Mouse (Mus musculus) stomach, embryonic 16.5 days (tissue): Measurements from ENCODE around the gene 6030468B19Rik. TPM values are rescaled to one million over a fixed set of nuclear protein-coding genes. Genes with fewer than 3 reads are reported as not detected.
A peak's percentile ranks its signal among the peaks of the same experiment; 100 is the strongest.

ENCODE experiments used
- ATAC-seq: fragments of 200-750 bp; cut with Nextera tagmentation; 2 replicates; pipeline ENCODE4 v1.8.0; 2017; ENCODE audit warnings: moderate number of reproducible peaks, moderate TSS enrichment; ENCODE audit not compliant: insufficient read depth, low FRiP score
- H3K27ac ChIP-seq: fragments of 300-500 bp; sonication (generic); 2 replicates; pipeline ENCODE4 v1.5.1; 2014; ENCODE audit warnings: low read length
- H3K27me3 ChIP-seq: fragments of 300-500 bp; sonication (generic); 2 replicates; pipeline ENCODE4 v1.6.1; 2014; ENCODE audit warnings: low read length, control low read depth, mixed read lengths; ENCODE audit not compliant: control insufficient read depth, insufficient read depth
- H3K36me3 ChIP-seq: fragments of 300-500 bp; sonication (generic); 2 replicates; pipeline ENCODE4 v1.6.1; 2014; ENCODE audit warnings: low read length; ENCODE audit not compliant: control insufficient read depth, insufficient read depth
- H3K4me1 ChIP-seq: fragments of 300-500 bp; sonication (generic); 2 replicates; pipeline ENCODE4 v1.6.1; 2014; ENCODE audit warnings: low read length, control low read depth, mixed read lengths; ENCODE audit not compliant: control insufficient read depth, insufficient read depth
- H3K4me2 ChIP-seq: fragments of 300-500 bp; sonication (generic); 2 replicates; pipeline ENCODE4 v1.6.1; 2014; ENCODE audit warnings: low read depth, low read length, mixed read lengths
- H3K4me3 ChIP-seq: fragments of 300-500 bp; sonication (generic); replicated peaks from 2 replicates; pipeline ENCODE4 v1.5.1; 2014; ENCODE audit warnings: mild to moderate bottlenecking, low read length
- H3K9ac ChIP-seq: fragments of 300-500 bp; sonication (generic); 2 replicates; pipeline ENCODE4 v1.6.1; 2014; ENCODE audit warnings: low read length
- H3K9me3 ChIP-seq: fragments of 300-500 bp; sonication (generic); replicated peaks from 2 replicates; pipeline ENCODE4 v1.6.1; 2016; ENCODE audit warnings: low read length, control low read depth; ENCODE audit not compliant: control insufficient read depth
- WGBS: fragments of 180-500 bp; shearing (Covaris S2); extraction: QIAGEN DNeasy Blood & Tissue Kit; methylation state at CpG from one replicate; pipeline ENCODE4 v1.1.7; 2014; 5-methylcytosine and 5-hydroxymethylcytosine counted together
- polyA plus RNA-seq: library from polyadenylated mRNA; unstranded; fragments of >200 nt; fragmentation: Nextera tagmentation; extraction: Ambion mirVana; gene quantifications from 2 replicates; pipeline ENCODE4 v1.2.1, GENCODE M21; 2015

Gene 6030468B19Rik
- polyA plus RNA-seq, 1 experiment from 2014 or later: 4.7 TPM

DNA sequence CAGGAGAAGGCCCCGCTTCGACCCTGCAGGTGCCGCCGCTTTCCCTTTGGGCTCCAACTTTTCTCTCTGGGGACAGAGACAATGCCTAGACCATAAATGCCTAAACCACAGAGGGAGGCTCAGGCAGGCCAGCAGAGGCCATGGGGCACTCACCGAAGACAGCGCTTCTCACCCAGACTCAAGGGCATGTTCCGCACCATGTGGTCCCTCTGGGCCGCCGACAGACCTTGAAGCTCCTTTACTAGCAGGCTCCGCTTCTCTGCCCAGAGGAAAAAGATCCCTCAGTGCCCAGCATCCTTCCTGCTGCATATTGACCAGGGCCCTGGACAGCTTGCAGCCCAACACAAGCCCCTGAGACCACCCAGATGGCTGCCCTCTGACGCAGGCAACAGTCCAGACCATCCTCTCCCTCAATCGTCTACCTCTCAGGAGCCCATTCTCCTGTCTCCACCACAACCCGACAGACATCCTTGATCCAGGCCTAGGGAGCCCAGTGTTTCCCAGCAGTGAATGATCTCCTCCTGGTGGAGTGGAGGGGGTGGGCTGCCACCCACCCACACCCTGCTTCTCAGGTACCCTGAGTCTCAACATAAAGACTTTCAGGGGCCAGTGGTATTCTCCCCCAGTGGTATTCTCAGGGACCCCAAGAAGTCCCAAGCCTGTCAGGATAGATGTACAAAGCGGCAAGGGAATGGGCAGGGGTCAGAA is 21.2 kb upstream of the 6030468B19Rik start:
- Histone ChIP-seq H3K27ac (no peak overlapping the region), H3K9ac (no peak overlapping the region), H3K4me3 (no peak overlapping the region), H3K27me3 (no peaks in the 10 kb centered on the region), H3K36me3 (no peaks in the 10 kb centered on the region; the same call in 1 of the 2 replicates), H3K4me1 (peaks cover 22% of the 10 kb centered on the region), H3K9me3 (no peaks in the 10 kb centered on the region), H3K4me2 (no peak overlapping the region)
- no peak for ATAC-seq
- 93% methylated on average over 14 of the region's 14 CpGs for WGBS

DNA sequence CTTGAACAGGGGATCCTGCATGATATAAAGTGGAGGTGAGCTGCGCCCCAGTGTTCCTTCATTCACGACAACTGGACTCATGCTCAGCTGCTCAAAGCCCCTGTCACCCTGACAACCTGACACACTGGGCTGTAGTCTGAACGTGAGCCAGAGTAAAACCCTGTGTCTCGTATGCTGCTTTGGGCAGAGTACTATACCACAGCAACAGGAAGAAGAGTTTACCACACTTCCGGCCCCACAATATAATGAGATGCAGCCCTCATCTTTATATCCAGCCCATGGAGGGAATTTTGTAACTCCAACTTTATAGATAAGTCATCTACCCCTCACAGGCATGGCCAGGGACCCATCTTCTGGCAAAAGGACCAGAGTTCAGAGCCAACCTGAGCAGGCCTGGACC is 20.3 kb upstream of the 6030468B19Rik start:
- 83% methylated on average over 5 of the region's 5 CpGs for WGBS
- Histone ChIP-seq H3K4me2 (no peak overlapping the region), H3K27ac (no peak overlapping the region), H3K4me1 (peaks cover 31% of the 10 kb centered on the region), H3K27me3 (no peaks in the 10 kb centered on the region), H3K4me3 (no peak overlapping the region), H3K9me3 (no peaks in the 10 kb centered on the region), H3K36me3 (no peaks in the 10 kb centered on the region; the same call in 1 of the 2 replicates), H3K9ac (no peak overlapping the region)
- no peak for ATAC-seq

DNA sequence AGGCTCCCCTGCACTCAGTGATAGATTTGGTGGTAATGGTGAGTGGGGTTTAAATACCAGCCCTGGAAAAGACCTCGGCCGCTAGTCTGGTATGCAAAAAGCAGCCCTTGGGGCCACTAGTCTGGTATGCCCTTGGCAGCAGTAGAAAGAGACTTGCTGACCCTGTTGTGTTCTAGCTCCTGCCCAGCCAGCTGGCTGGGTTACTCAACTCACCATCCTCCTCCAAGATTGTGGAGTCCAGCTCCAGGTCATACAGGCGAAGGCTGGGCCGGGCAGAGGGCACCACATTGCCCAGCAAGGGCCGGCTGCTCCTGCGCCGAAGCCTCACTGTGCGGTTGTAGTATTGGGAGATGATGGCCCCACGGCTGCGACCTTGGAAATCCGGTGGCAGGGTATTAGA is 19.4 kb upstream of the 6030468B19Rik start:
- Histone ChIP-seq H3K27me3 (no peaks in the 10 kb centered on the region), H3K9me3 (no peaks in the 10 kb centered on the region), H3K9ac (no peak overlapping the region), H3K4me1 (peaks cover 37% of the 10 kb centered on the region), H3K4me3 (no peak overlapping the region), H3K36me3 (no peaks in the 10 kb centered on the region; the same call in 1 of the 2 replicates), H3K4me2 (no peak overlapping the region), H3K27ac (no peak overlapping the region)
- 90% methylated on average over 11 of the region's 11 CpGs for WGBS
- no peak for ATAC-seq

DNA sequence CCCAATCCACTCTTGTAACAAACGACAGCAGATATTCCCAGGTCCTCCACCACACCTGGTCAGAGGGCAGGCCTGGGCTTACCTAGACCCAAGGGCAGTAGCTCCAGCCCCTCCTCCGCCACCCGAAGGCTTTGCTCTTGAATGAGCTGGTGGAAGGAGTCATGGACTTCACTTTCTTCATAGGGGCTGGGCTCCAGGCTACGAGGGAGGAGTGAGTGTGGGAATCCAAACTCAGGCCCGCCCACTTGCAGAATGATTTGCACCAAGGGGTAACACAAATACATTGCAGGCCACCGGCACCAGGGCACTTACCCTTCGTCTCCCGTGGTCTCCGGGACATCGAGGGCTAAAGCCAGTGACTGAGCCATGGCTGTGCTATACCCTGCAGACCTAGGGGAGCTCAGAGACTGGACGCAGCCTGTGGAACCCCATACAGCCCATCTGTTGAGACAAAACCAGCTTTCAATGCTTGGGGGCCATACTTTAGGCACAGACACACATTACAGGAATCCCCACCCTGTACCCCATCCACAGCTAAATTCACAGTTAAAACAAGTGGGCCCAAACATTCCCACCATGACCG is 18.5 kb upstream of the 6030468B19Rik start:
- peak overlapping the region; percentile 82 for H3K9ac ChIP-seq

DNA sequence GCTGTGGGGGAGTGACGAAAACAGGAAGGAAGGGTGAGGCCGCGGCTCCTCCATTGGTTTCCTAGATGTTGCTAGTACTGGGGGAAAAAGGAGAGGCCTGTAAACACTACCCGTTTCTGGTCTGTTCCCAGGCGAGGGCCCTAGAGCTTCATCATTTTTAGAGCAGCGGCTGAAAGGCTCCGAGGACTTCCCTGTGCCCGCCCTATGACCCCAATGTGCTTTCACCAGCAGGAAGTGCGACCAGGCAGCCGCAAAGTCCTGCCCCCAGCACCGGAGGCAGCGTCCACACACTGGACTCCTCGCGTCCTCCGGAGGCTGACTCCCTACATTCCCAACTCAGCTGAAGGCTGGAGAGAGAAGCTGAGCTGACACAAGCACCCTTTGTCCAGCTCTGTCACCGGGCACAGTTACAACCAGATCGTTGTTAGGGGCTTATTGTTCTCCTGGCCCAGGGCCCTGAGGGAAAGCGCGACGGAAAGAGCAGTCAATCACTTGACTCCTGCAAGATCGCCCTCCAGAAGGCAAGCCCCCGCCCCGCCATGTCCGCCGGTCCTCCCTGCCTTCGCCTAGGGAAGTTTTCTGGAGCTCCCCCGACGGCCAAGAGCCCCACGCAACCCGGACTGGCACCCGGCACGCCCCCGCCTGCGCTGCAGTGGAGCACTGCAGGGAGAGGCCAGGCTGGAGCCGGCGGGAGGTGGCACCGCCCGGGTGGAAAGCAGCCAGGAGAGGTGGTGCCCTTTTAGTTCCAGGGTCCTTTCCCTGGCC is 17.8 kb upstream of the 6030468B19Rik start:
- 4% methylated on average over 38 of the region's 38 CpGs for WGBS
- H3K27me3 ChIP-seq: no peaks in the 10 kb centered on the region
- H3K9me3 ChIP-seq: no peaks in the 10 kb centered on the region
- peak overlapping the region; percentile 83 for H3K4me2 ChIP-seq
- peak overlapping the region; percentile 82 for H3K9ac ChIP-seq
- peak; percentile 17; the same call in 1 of the 2 replicates for ATAC-seq
- no peaks in the 10 kb centered on the region for H3K36me3 ChIP-seq
- H3K27ac ChIP-seq: peak overlapping the region; percentile 97
- H3K4me3 ChIP-seq: peak overlapping the region; percentile 61
- peaks cover 43% of the 10 kb centered on the region for H3K4me1 ChIP-seq

More for the DNA sequence above, 18.5 kb upstream of the 6030468B19Rik start:
- 46% methylated on average over 12 of the region's 12 CpGs for WGBS
- no peaks in the 10 kb centered on the region; the same call in 1 of the 2 replicates for H3K36me3 ChIP-seq
- peak overlapping the region; percentile 61 for H3K4me3 ChIP-seq
- no peak for ATAC-seq
- H3K27me3 ChIP-seq: no peaks in the 10 kb centered on the region
- no peaks in the 10 kb centered on the region for H3K9me3 ChIP-seq
- peak overlapping the region; percentile 97 for H3K27ac ChIP-seq
- peaks cover 43% of the 10 kb centered on the region for H3K4me1 ChIP-seq
- H3K4me2 ChIP-seq: peak overlapping the region; percentile 83

DNA sequence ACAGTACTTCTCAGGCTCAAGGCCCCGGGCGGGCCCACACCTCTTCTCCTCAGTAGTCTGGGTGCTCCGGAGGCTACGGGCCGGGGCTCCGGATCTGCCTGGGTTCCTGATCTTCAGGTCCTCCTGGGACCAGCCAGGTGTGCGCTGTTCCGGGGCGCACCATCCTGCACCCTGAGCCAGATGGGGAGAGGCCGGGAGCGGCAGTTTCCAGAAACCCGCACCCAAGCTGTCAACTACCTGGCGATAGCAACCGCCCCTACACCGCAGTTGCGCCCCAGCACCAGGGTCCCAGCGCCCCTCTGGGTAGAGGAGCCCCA is 17.3 kb upstream of the 6030468B19Rik start:
- Histone ChIP-seq H3K9me3 (no peaks in the 10 kb centered on the region), H3K4me1 (peaks cover 43% of the 10 kb centered on the region), H3K27me3 (no peaks in the 10 kb centered on the region), H3K27ac (peak overlapping the region; percentile 97), H3K9ac (peak overlapping the region; percentile 82), H3K4me2 (peak overlapping the region; percentile 83), H3K36me3 (no peaks in the 10 kb centered on the region), H3K4me3 (peak overlapping the region; percentile 61)
- peak; percentile 12; the same call in 1 of the 2 replicates for ATAC-seq
- WGBS: 4% methylated on average over 17 of the region's 17 CpGs

DNA sequence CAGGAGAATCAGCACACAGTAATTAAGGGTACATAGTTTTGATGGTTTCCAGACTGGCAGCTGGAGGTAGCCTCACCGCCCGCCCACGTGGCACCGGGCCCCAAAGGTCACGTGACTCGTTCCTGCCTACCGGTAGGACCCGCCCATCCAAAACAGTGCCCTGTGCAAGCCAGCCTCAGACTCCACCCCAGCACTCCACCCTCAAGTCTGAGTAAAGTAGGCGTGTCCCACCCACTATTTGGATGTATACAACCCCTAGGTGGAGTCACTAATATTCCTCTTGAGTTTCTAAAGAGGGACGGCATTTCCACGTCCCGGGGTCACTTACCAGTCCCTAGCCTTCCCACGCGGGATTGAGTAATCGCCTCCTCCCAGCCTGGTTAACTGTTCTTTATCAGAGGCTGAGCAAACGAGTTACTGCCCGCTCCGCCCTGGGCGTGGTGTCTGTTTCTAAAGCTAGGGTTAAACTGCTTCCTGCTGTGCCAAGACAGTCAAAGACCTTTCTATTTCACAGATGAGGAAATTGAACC is 16.8 kb upstream of the 6030468B19Rik start:
- peaks cover 43% of the 10 kb centered on the region for H3K4me1 ChIP-seq
- WGBS: 3% methylated on average over 19 of the region's 19 CpGs
- H3K9me3 ChIP-seq: no peaks in the 10 kb centered on the region
- peak overlapping the region; percentile 83 for H3K4me2 ChIP-seq
- H3K9ac ChIP-seq: peak overlapping the region; percentile 82
- peak overlapping the region; percentile 97 for H3K27ac ChIP-seq
- peak overlapping the region; percentile 61 for H3K4me3 ChIP-seq
- no peaks in the 10 kb centered on the region for H3K27me3 ChIP-seq
- no peaks in the 10 kb centered on the region for H3K36me3 ChIP-seq
- ATAC-seq: peak; percentile 84

DNA sequence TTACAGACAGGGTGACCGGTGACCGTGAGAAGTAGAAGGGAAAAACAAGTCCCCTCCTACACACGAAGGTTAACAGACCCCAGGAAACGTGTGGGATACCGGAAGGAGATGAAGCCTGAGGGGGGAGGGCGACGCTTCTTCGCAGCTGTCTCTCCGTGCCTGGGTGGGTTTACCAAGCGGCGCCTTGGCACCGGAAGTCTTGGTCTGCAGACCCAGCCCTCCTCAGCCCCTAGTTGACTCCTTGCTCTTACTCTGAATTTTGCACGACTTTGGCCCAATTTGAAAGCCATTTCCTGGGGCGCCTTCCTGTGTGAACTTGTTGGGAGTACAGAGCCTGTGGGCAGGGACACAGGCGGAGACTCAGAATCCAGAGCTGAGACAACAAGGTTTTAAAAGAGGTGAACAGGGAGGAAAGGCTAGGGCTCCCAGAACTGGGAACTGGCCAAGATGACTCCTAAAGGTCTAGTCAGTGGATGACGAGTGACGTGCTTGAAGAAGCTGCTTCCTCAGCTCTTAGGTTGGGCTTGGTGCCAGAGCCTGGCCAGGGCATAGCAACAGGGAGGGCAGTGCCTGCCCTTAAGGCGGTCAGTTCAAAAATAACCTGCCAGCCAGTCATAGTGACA is 16.1 kb upstream of the 6030468B19Rik start:
- Histone ChIP-seq H3K27ac (peak overlapping the region; percentile 97), H3K9ac (peak overlapping the region; percentile 56), H3K9me3 (no peaks in the 10 kb centered on the region), H3K36me3 (no peaks in the 10 kb centered on the region), H3K27me3 (no peaks in the 10 kb centered on the region), H3K4me2 (peak overlapping the region; percentile 83), H3K4me1 (peaks cover 43% of the 10 kb centered on the region), H3K4me3 (peak overlapping the region; percentile 61)
- peak; percentile 3; the same call in 1 of the 2 replicates for ATAC-seq
- WGBS: 17% methylated on average over 18 of the region's 18 CpGs
